25 mouse cellular contexts compared by ENCODE assay signal in the genomic region with DNA sequence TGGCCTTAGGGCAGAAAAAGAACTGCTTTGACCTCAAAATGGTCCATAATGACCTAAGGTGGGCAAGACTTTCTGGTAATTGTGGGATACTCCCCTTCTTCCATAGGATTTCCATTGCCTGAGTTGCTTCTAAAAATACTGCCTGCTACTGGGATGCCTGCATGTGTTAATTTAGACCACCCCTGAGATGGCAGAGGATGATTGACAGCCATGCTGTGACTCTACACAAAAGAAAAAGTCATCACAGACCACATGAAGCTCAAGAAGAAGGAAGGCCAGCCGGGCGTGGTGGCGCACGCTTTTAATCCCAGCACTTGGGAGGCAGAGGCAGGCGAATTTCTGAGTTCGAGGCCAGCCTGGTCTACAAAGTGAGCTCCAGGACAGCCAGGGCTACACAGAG. TPM values are rescaled to one million over a fixed set of nuclear protein-coding genes. Genes with fewer than 3 reads are reported as not detected.
DNase-seq lines count a peak whose midpoint lies in the region; ATAC-seq and TF ChIP-seq lines count a peak whose summit lies in the region.
"Not testable (repeated sequence)": the region's sequence is repeated elsewhere in the genome, so short reads cannot be mapped to it uniquely, and the experiment has no call there.
"Had no signal": no experiment of that assay in that cellular context is flagged by ENCODE, and none has a peak within 500 bp of the region (broad histone marks: within the 10 kb centered on the region; RNA-seq: fewer than 3 reads in every experiment).

No protein-coding gene starts in this region.

- H3K27ac ChIP-seq in ES-E14 (ENCODE audit: insufficient read depth, low read depth, low read length, poor library complexity, severe bottlenecking) = peak overlapping the region; percentile 83
- H3K27ac ChIP-seq in hindbrain, embryonic 11.5 days (ENCODE audit: low read depth, low read length) = not testable (repeated sequence)
- 0 out of 2 replicates have a peak overlapping the region, but pooled peaks have one; percentile 42 for H3K27ac ChIP-seq in midbrain, embryonic 10.5 days (replicated peaks)

- not testable (repeated sequence) for H3K9ac ChIP-seq in ES-E14 (ENCODE audit: insufficient read depth, low read depth, low read length, poor library complexity, severe bottlenecking); hindbrain, embryonic 11.5 days (ENCODE audit: low read depth, low read length)

- H3K27me3 ChIP-seq in E14TG2a.4 (ENCODE audit: insufficient read depth, low read length); hindbrain, embryonic 11.5 days (ENCODE audit: control insufficient read depth, insufficient read depth, low read length): not testable (repeated sequence)
- H3K27me3 ChIP-seq in midbrain, embryonic 10.5 days (ENCODE audit: low read depth, poor library complexity, severe bottlenecking) = peaks cover 43% of the 10 kb centered on the region

- not testable (repeated sequence) for H3K4me2 ChIP-seq in hindbrain, embryonic 11.5 days (replicated peaks; ENCODE audit: low read depth, low read length)

- H3K4me1 ChIP-seq in E14TG2a.4 (replicated peaks; ENCODE audit: low read depth, low read length) (peaks cover 82% of the 10 kb centered on the region), ES-E14 (ENCODE audit: control insufficient read depth in 2 of 2, insufficient read depth in 2 of 2, low read length in 2 of 2, poor library complexity in 1 of 2) (peaks cover 14 to 24% of the 10 kb centered on the region in 2 experiments; a peak in 3 of 4 replicates)
- H3K4me1 ChIP-seq in hindbrain, embryonic 11.5 days (replicated peaks; ENCODE audit: control insufficient read depth, insufficient read depth, low read length) = not testable (repeated sequence)
- H3K4me1 ChIP-seq in midbrain, embryonic 10.5 days = peaks cover 14% of the 10 kb centered on the region

- H3K36me3 ChIP-seq in E14TG2a.4 (ENCODE audit: insufficient read depth, low read length); ES-E14 (ENCODE audit: control insufficient read depth, insufficient read depth, low read length, poor library complexity, severe bottlenecking); hindbrain, embryonic 11.5 days (ENCODE audit: control insufficient read depth, insufficient read depth, low read length); midbrain, embryonic 10.5 days: not testable (repeated sequence)

- in situ Hi-C loops in ES-E14 (cut with MboI; ENCODE audit: low sequenced_read_pairs in 2 of 2, unreplicated experiment in 2 of 2) = not testable (repeated sequence)

- 77% methylated on average over 6 of the region's 6 CpGs for WGBS in hindbrain, embryonic 11.5 days
- WGBS in midbrain, embryonic 10.5 days = 86% methylated on average over 6 of the region's 6 CpGs

- not testable (repeated sequence) for TF ChIP-seq CTCF in E14TG2a.4 (conservative IDR thresholded peaks at IDR 0.05; ENCODE audit: low read length)

- not testable (repeated sequence) for ATAC-seq in hindbrain, embryonic 11.5 days (ENCODE audit: low FRiP score)

- not testable (repeated sequence) for H3K9me3 ChIP-seq in E14TG2a.4 (ENCODE audit: low read length); ES-E14 (ENCODE audit: control insufficient read depth, insufficient read depth, low read depth, low read length); hindbrain, embryonic 11.5 days (ENCODE audit: control insufficient read depth, low read length); midbrain, embryonic 10.5 days (replicated peaks)

- DNase-seq in ES-CJ7 (ENCODE audit: low read depth, low spot score) = peak; percentile 95
- DNase-seq in ES-E14 (ENCODE audit: low read depth, low spot score) = peak; percentile 35
- DNase-seq in R1 (ENCODE audit: low read depth, low spot score) = peak; percentile 99
- DNase-seq in ZHBTc4 (ENCODE audit: low read depth, low spot score) = peak; percentile 86
- peak; percentile 56 for DNase-seq in heart, adult 11 months
- DNase-seq in hindbrain, embryonic 11.5 days (ENCODE audit: low spot score) = peak; percentile 17
- peak; percentile 17 for DNase-seq in midbrain, embryonic 10.5 days (ENCODE audit: low spot score)

- H3K4me3 ChIP-seq in E14TG2a.4 (replicated peaks; ENCODE audit: low read length) (peak overlapping the region; percentile 53; the same call in 1 of the 2 replicates), ES-E14 (ENCODE audit: insufficient read depth in 1 of 2, low read depth in 1 of 2, low read length in 2 of 2, poor library complexity in 1 of 2, severe bottlenecking in 1 of 2) (peak overlapping the region in 1 of 2 experiments; percentile 23; a peak in 1 of 4 replicates)
- not testable (repeated sequence) for H3K4me3 ChIP-seq in hindbrain, embryonic 11.5 days (ENCODE audit: low read depth, low read length); midbrain, embryonic 10.5 days

RNA-seq across cellular contexts. Expression of a gene that starts 17.6 kb away (rescaled TPM):
- total RNA-seq in ES-E14 (2012; rRNA removed) = 0.13 TPM in 1 of 2 replicates, not detected in the other
- polyA plus RNA-seq in hindbrain, embryonic 11.5 days (2014; fragmentation: Nextera tagmentation; extraction: Ambion mirVana) = not detected in 2 replicates
- polyA plus RNA-seq in midbrain, embryonic 10.5 days (2016; fragmentation: Nextera tagmentation; extraction: Ambion mirVana) = not detected in 2 replicates
- total RNA-seq: adrenal gland, adult 18-20 months; adrenal gland, adult 2 months; adrenal gland, adult 8-10 months; adrenal gland, postnatal 10 days; adrenal gland, postnatal 14 days; adrenal gland, postnatal 25 days; adrenal gland, postnatal 36 days; adrenal gland, postnatal 4 days; CH12.LX; G1E; MEL had no signal
- polyA plus RNA-seq: activated CD4-positive, CD25-positive, alpha-beta regulatory T cell, adult 4 months; adrenal gland, adult 2 months; brain, embryonic 14.5 days; C2C12; CD4-positive, CD25-positive, alpha-beta regulatory T cell, adult 4 months; cerebellum, adult 2 months; G1E; Patski had no signal

RNA-seq across cellular contexts. Expression of a gene that starts 23.9 kb away (rescaled TPM):
- 4.0 and 5.4 TPM in 2 replicates for total RNA-seq in ES-E14 (2012; rRNA removed)
- polyA plus RNA-seq in hindbrain, embryonic 11.5 days (2014; fragmentation: Nextera tagmentation; extraction: Ambion mirVana) = 1.4 and 1.7 TPM in 2 replicates
- polyA plus RNA-seq in midbrain, embryonic 10.5 days (2016; fragmentation: Nextera tagmentation; extraction: Ambion mirVana) = 0.72 and 0.86 TPM in 2 replicates
- total RNA-seq: CH12.LX, MEL had no signal
- polyA plus RNA-seq: activated CD4-positive, CD25-positive, alpha-beta regulatory T cell, adult 4 months; C2C12; CD4-positive, CD25-positive, alpha-beta regulatory T cell, adult 4 months; G1E; Patski had no signal

Comparison
In these comparisons a context has a peak if more than half of its experiments do, and no peak if none do; other contexts are left out.
1. DNase-seq: peak in every context shown above with its lines; median percentile 99 in R1; 95 in ES-CJ7; 86 in ZHBTc4; 56 in heart, adult 11 months; 35 in ES-E14; 17 in hindbrain, embryonic 11.5 days; 17 in midbrain, embryonic 10.5 days.